Mouse (Mus musculus): ENCODE data around the gene Catsperz. TPM values are rescaled to one million over a fixed set of nuclear protein-coding genes. Genes with fewer than 3 reads are reported as not detected.
A peak's percentile ranks its signal among the peaks of the same experiment; 100 is the strongest.

The Catsperz gene
- polyA plus RNA-seq, 1 experiment from 2014 or later, result 1.3 TPM

GRCm38 (mm10) chr19:6931002-6931401 is 5.8 kb upstream of the Catsperz start:
- Histone ChIP-seq H3K4me3 (no peak overlapping the region), H3K9me3 (no peaks in the 10 kb centered on the region), H3K4me1 (peaks cover 25% of the 10 kb centered on the region), H3K27me3 (replicated peaks) (peaks cover 88% of the 10 kb centered on the region), H3K36me3 (replicated peaks) (no peaks in the 10 kb centered on the region), H3K27ac (no peak overlapping the region), H3K4me2 (no peak overlapping the region), H3K9ac (no peak overlapping the region)
- ATAC-seq (replicated peaks), result no peak
- 10% methylated on average over 2 of the region's 2 CpGs for WGBS

DNA sequence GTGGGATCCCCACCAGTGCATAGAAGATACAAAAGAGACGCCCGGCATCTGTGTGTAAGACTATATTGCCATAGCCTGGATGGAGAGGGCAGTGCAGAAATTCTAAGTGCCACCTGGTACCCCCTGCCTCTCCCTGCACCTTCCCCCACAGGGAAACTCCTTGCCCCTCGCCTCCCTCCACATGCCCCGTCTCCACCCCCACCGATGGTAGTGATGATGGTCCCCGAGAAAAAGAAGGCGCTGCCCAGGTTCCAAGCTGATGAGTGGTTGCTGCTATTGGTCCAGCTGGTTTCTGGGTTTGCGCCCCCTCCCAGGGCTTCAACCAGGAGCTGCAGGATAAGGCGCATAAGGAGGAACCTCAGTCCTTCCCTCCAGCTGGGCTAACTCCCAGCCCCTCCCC is 2.9 kb upstream of the Catsperz start:
- Histone ChIP-seq H3K4me2 (no peak overlapping the region), H3K27me3 (replicated peaks) (peaks cover 90% of the 10 kb centered on the region), H3K27ac (no peak overlapping the region), H3K4me1 (peaks cover 15% of the 10 kb centered on the region), H3K4me3 (no peak overlapping the region), H3K36me3 (replicated peaks) (no peaks in the 10 kb centered on the region), H3K9ac (no peak overlapping the region), H3K9me3 (no peaks in the 10 kb centered on the region)
- WGBS, result 6% methylated on average over 9 of the region's 9 CpGs
- no peak for ATAC-seq (replicated peaks)

GRCm38 (mm10) chr19:6926559-6927255 is 1.5 kb upstream of the Catsperz start:
- Histone ChIP-seq H3K9me3 (no peaks in the 10 kb centered on the region), H3K4me1 (peaks cover 20% of the 10 kb centered on the region), H3K36me3 (replicated peaks) (no peaks in the 10 kb centered on the region), H3K27ac (no peak overlapping the region), H3K4me3 (peak overlapping the region; percentile 18), H3K27me3 (replicated peaks) (peaks cover 82% of the 10 kb centered on the region), H3K4me2 (peak overlapping the region; percentile 39), H3K9ac (no peak overlapping the region)
- no peak for ATAC-seq (replicated peaks)
- WGBS, result 11% methylated on average over 26 of the region's 26 CpGs

DNA sequence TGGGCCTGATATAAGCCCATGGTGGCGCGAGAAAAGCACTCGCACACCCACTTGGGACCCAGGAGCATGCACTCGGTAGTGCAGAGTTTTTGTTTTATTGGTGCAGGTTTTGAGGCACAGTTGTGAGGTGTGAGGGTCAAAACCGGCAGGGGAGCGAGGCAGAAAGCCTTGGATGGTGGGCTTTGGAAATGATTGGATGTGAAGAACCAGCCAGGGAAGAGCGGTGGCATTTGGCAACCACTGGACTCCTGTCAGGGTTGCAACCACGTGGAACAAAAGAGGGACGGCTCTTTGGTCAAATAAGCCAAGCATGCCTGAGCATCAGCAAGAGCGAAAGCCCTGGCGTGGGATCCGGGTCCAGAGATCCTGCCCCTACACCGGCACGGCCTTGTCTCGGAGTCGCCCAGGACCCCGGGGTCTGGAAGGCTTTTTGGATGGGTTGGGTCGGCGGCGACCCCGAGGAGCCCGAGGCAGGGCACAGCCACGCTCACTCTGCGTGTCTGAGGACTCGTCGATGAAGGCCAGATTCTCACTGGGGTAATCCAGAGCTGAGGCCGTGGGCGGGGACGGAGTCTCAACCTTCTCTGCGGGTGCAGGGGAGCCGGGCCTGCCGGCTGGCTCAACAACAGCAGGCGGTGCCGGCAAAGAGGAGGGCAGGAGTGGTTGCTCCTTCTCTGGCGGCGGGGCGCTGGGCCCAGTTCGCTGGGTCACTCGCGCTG is 590 bp upstream of the Catsperz start:
- ATAC-seq (replicated peaks), result no peak
- no peak overlapping the region for H3K4me2 ChIP-seq
- WGBS, result 5% methylated on average over 40 of the region's 40 CpGs
- H3K9me3 ChIP-seq, result no peaks in the 10 kb centered on the region
- no peak overlapping the region for H3K9ac ChIP-seq
- H3K4me3 ChIP-seq, result no peak overlapping the region
- H3K36me3 ChIP-seq (replicated peaks), result no peaks in the 10 kb centered on the region
- peaks cover 23% of the 10 kb centered on the region for H3K4me1 ChIP-seq
- no peak overlapping the region for H3K27ac ChIP-seq
- peaks cover 72% of the 10 kb centered on the region for H3K27me3 ChIP-seq (replicated peaks)

DNA sequence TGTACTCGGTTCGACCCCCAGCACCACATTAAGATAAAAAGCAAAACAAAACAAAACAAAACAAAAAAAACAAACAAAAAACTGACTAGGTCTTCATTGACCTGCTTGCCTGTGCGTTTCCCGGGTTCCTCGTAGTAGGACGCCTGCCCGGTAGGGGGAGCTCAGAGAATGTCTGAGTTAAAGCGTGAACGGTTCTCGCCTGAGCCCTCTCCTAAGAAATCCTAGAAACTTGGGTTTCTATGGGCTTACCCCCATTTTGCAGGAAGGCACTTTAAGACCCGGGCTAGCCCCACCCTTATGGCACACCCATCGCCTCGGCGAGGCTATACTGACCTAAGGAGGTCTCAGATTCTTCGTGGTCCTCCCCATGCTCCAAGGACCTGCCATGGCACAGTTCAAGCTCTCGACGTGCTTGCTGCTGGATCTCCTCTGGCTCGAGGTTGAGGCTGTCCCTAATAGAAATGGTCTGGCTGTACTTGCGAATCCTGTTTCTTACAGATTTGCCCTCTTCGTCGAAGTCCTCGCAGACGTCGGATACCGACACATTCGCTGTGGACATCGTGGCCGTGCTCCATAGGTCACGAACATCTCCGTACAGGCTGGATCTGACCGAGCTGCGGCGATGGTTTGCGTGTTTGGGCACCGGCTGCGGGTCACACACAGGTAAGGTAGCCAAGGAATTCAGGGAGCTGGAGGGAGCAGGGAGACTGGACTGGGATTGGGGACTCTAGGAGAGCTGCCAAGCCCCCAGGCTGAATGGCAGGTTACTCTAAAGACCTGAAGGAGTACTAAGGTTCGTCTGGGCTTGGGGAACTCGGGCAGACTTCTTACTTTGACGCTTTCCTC is 496 bp downstream of the Catsperz start:
- WGBS, result 4% methylated on average over 39 of the region's 39 CpGs
- Histone ChIP-seq H3K9ac (no peak overlapping the region), H3K4me2 (0 out of 2 replicates have a peak overlapping the region, but pooled peaks have one; percentile 14), H3K4me1 (peaks cover 34% of the 10 kb centered on the region), H3K36me3 (replicated peaks) (no peaks in the 10 kb centered on the region), H3K9me3 (no peaks in the 10 kb centered on the region), H3K27me3 (replicated peaks) (peaks cover 65% of the 10 kb centered on the region), H3K27ac (no peak overlapping the region), H3K4me3 (peak overlapping the region; percentile 10; the same call in 1 of the 2 replicates)
- ATAC-seq (replicated peaks), result no peak

DNA sequence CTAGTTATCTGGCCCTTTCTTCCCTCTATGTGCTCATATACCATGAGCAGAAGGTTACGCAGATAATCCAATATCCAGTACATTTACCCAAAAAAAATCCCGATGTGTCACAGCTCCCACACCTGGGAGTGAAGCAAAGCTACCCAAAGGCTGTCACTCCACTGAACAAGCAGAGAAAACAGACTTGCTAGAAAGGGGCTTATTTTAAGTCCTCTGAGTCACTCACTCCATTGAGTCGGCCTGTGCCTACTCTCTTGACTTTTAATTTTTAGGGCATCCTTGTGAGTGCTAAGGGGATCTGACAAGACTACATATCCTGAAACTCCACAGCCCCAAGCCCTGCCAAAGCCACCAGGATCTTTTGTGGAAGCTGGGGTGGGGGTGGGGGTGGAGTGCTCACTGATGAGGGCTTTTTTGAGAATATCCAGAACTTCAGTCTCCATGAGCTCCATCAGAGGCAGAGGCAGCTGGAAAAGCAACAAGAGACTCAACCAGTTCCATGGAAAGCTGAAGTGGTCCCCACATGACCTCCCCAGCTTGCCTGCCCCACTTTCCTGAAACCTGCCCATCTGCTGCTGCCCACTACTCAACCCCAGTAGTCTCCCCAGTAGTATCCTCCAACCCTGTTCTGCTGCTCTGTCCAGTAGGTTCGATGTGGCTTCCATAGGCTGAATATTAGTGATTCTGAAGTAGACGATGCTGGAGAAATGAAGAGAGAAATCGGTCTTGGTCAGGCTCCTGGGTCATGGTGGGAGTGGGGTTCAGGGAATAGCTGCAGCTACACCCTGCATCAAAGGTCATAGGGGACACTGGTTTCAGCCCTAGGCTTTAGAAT is 2.1 kb downstream of the Catsperz start:
- H3K27ac ChIP-seq, result no peak overlapping the region
- no peaks in the 10 kb centered on the region for H3K36me3 ChIP-seq (replicated peaks)
- 0 out of 2 replicates have a peak overlapping the region, but pooled peaks have one; percentile 83 for H3K4me3 ChIP-seq
- no peak for ATAC-seq (replicated peaks)
- H3K9me3 ChIP-seq, result no peaks in the 10 kb centered on the region
- WGBS, result 60% methylated on average over 6 of the region's 6 CpGs
- peaks cover 54% of the 10 kb centered on the region for H3K27me3 ChIP-seq (replicated peaks)
- peaks cover 40% of the 10 kb centered on the region for H3K4me1 ChIP-seq
- peak overlapping the region; percentile 96; the same call in 1 of the 2 replicates for H3K4me2 ChIP-seq
- no peak overlapping the region for H3K9ac ChIP-seq

DNA sequence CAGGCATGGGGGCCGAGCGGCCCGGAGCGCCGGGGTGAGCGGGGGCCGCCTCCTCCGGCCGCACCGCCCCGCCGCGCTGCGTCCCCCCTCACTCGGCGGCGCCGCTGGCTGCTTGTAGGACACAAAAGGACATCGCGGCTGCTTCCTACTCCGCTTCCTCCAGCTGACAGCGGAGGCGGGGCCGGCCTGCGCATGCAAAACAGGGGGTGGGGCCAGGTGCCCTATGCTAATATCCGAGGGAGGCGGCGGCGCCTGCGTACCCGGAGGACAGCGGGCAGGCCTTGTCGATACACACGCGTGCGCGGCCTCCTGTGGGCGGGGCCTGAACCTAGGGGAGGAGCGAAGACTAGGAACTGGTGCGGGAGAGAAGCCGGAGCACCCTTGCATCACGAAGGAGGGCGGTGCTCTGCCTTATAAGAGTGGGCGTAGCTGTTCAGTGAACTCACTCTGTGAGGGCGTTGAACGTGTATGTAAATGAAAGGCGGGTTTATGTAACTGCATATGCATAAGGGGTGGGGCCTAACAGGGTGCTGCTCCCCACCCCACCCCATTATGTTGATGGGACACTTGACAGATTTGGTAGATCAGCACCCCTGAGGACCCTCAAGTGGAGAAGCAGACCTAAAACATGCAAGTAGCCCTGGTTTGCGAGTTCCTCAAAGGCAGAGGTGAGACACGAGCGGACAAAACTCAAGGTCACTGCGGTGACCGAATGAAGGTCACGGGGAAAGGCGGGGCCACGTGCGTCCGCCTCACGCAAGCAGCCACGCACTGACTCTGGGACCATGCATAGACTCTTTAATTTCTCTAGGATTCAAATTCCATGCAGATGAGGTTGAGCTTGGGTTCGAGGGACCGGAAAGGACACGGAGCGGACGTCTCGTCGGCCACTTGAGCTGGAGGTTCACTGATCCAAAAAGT is 3.3 kb downstream of the Catsperz start, which contains the start of gene Esrra:
TSS of gene Esrra (minus strand) at position 167 of the 921 bp plus-strand sequence.
- Histone ChIP-seq H3K4me2 (peak within 1 kb of the TSS; percentile 96), H3K9me3 (no peaks in the 10 kb centered on the region), H3K4me1 (peaks cover 35% of the 10 kb centered on the region), H3K4me3 (peak within 1 kb of the TSS; percentile 83), H3K27me3 (replicated peaks) (peaks cover 42% of the 10 kb centered on the region), H3K9ac (peak within 1 kb of the TSS; percentile 94), H3K36me3 (replicated peaks) (no peaks in the 10 kb centered on the region), H3K27ac (peak within 1 kb of the TSS; percentile 83)
- WGBS, result under 1% methylated on average over 66 of the region's 66 CpGs
- ATAC-seq (replicated peaks), result peak; percentile 95

GRCm38 (mm10) chr19:6920741-6921636 is 4.2 kb downstream of the Catsperz start:
- peak overlapping the region; percentile 83 for H3K4me3 ChIP-seq
- H3K27me3 ChIP-seq (replicated peaks), result peaks cover 33% of the 10 kb centered on the region
- peak overlapping the region; percentile 83 for H3K27ac ChIP-seq
- no peaks in the 10 kb centered on the region for H3K36me3 ChIP-seq (replicated peaks)
- peaks cover 32% of the 10 kb centered on the region for H3K4me1 ChIP-seq
- peak overlapping the region; percentile 94 for H3K9ac ChIP-seq
- 1% methylated on average over 48 of the region's 48 CpGs for WGBS
- peak overlapping the region; percentile 96 for H3K4me2 ChIP-seq
- H3K9me3 ChIP-seq, result no peaks in the 10 kb centered on the region
- peak; percentile 31 for ATAC-seq (replicated peaks)

GRCm38 (mm10) chr19:6919876-6920740 is 5.1 kb downstream of the Catsperz start:
- no peaks in the 10 kb centered on the region for H3K9me3 ChIP-seq
- peaks cover 24% of the 10 kb centered on the region for H3K27me3 ChIP-seq (replicated peaks)
- 42% methylated on average over 8 of the region's 8 CpGs for WGBS
- H3K9ac ChIP-seq, result no peak overlapping the region; the same call in 1 of the 2 replicates
- H3K36me3 ChIP-seq (replicated peaks), result no peaks in the 10 kb centered on the region
- peak overlapping the region; percentile 83 for H3K4me3 ChIP-seq
- H3K27ac ChIP-seq, result no peak overlapping the region
- H3K4me2 ChIP-seq, result peak overlapping the region; percentile 96
- peaks cover 32% of the 10 kb centered on the region for H3K4me1 ChIP-seq
- ATAC-seq (replicated peaks), result no peak

Data from midbrain, embryonic 15.5 days (tissue).